Mouse (Mus musculus) neural tube, embryonic 14.5 days (tissue): ENCODE data around the gene Plekhg5. TPM values are rescaled to one million over a fixed set of nuclear protein-coding genes. Genes with fewer than 3 reads are reported as not detected.

Experiments used
- ATAC-seq: fragments of 200-750 bp; cut with Nextera tagmentation; 2 replicates; pipeline ENCODE4 v1.8.0; 2017; ENCODE audit warnings: low read depth, mild to moderate bottlenecking, moderate TSS enrichment, moderate library complexity
- H3K27ac ChIP-seq: fragments of 300-500 bp; sonication (generic); 2 replicates; pipeline ENCODE4 v1.5.1; 2014; ENCODE audit warnings: low read depth, mild to moderate bottlenecking, control low read depth, low read length, moderate library complexity, mixed read lengths
- H3K27me3 ChIP-seq: fragments of 300-500 bp; sonication (generic); 2 replicates; pipeline ENCODE4 v1.6.1; 2014; ENCODE audit warnings: low read length; ENCODE audit not compliant: control insufficient read depth, insufficient read depth
- H3K36me3 ChIP-seq: fragments of 300-500 bp; sonication (generic); 2 replicates; pipeline ENCODE4 v1.6.1; 2014; ENCODE audit warnings: low read length, mixed read lengths; ENCODE audit not compliant: control insufficient read depth, insufficient read depth
- H3K4me1 ChIP-seq: fragments of 300-500 bp; sonication (generic); 2 replicates; pipeline ENCODE4 v1.6.1; 2014; ENCODE audit warnings: low read length; ENCODE audit not compliant: control insufficient read depth, insufficient read depth
- H3K4me2 ChIP-seq: fragments of 300-500 bp; sonication (generic); 2 replicates; pipeline ENCODE4 v1.6.1; 2014; ENCODE audit warnings: mild to moderate bottlenecking, low read depth, low read length, control low read depth
- H3K4me3 ChIP-seq: fragments of 300-500 bp; sonication (generic); 2 replicates; pipeline ENCODE4 v1.5.1; 2014; ENCODE audit warnings: low read depth, low read length, control low read depth, mixed read lengths
- H3K9ac ChIP-seq: fragments of 300-500 bp; sonication (generic); replicated peaks from 2 replicates; pipeline ENCODE4 v1.6.1; 2014; ENCODE audit warnings: low read depth, mild to moderate bottlenecking, control low read depth, low read length, mixed read lengths
- H3K9me3 ChIP-seq: fragments of 300-500 bp; sonication (generic); 2 replicates; pipeline ENCODE4 v1.6.1; 2016; ENCODE audit warnings: low read length; ENCODE audit not compliant: control insufficient read depth
- WGBS: fragments of 180-500 bp; shearing (Covaris S2); extraction: QIAGEN DNeasy Blood & Tissue Kit; methylation state at CpG from one replicate; pipeline ENCODE4 v1.1.7; 2014; 5-methylcytosine and 5-hydroxymethylcytosine counted together
- polyA plus RNA-seq: library from polyadenylated mRNA; unstranded; fragments of >200 nt; fragmentation: Nextera tagmentation; extraction: Ambion mirVana; gene quantifications from 2 replicates; pipeline ENCODE4 v1.2.1, GENCODE M21; 2014

Gene Plekhg5
- polyA plus RNA-seq, 1 experiment from 2014 or later, result 9.6 TPM

DNA sequence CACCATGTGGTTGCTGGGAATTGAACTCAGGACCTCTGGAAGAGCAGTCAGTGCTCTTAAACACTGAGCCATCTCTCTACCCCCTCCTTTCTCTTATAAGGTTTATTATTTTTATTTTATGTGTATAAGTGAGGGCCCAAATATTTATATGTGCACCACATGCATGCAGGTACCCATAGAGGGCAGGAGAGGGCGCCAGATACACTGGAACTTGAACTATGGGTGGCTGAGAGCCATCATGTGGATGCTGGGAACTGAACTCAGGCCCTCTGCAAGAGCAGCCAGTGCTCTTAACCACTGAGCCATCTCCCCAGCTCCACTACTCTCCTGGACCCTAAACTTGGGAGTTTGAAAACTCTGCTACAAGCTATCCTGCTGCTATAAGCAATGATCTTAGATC, 71.3 kb downstream of the Plekhg5 start:
- peaks cover 3% of the 10 kb centered on the region for H3K27me3 ChIP-seq
- H3K9me3 ChIP-seq, result no peaks in the 10 kb centered on the region
- H3K36me3 ChIP-seq, result no peaks in the 10 kb centered on the region
- H3K4me1 ChIP-seq, result peaks cover 3% of the 10 kb centered on the region; the same call in 1 of the 2 replicates
- no peak overlapping the region for H3K4me3 ChIP-seq
- no peak for ATAC-seq
- no peak overlapping the region for H3K9ac ChIP-seq
- no peak overlapping the region for H3K27ac ChIP-seq
- WGBS, result 46% methylated on average over 1 of the region's 1 CpGs
- H3K4me2 ChIP-seq, result no peak overlapping the region

DNA sequence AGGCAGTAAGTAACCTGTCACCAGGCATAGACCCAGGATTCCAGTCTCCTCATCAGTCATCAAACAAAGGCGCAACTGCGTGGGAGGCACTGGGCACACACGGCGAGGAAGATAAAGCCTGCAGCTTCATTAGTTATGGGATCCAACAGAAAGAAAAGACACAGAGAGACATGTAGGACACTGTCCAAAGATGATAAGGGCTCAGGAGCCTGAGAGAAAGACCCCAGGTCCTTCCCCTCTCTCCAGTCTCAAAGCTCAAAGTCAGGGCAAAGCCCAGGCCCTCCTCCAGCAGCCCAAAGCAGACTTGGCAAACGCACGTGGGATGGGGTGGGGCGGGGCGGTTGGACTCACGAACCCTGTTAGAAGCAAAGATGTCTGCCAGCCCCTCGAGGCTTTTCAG, 73.2 kb downstream of the Plekhg5 start:
- Histone ChIP-seq H3K27ac (no peak overlapping the region), H3K36me3 (no peaks in the 10 kb centered on the region), H3K4me2 (no peak overlapping the region), H3K4me3 (no peak overlapping the region), H3K9ac (no peak overlapping the region), H3K27me3 (0 out of 2 replicates have a peak, but pooled peaks cover 4% of the 10 kb centered on the region), H3K4me1 (no peaks in the 10 kb centered on the region), H3K9me3 (no peaks in the 10 kb centered on the region)
- 65% methylated on average over 10 of the region's 10 CpGs for WGBS
- no peak for ATAC-seq

DNA sequence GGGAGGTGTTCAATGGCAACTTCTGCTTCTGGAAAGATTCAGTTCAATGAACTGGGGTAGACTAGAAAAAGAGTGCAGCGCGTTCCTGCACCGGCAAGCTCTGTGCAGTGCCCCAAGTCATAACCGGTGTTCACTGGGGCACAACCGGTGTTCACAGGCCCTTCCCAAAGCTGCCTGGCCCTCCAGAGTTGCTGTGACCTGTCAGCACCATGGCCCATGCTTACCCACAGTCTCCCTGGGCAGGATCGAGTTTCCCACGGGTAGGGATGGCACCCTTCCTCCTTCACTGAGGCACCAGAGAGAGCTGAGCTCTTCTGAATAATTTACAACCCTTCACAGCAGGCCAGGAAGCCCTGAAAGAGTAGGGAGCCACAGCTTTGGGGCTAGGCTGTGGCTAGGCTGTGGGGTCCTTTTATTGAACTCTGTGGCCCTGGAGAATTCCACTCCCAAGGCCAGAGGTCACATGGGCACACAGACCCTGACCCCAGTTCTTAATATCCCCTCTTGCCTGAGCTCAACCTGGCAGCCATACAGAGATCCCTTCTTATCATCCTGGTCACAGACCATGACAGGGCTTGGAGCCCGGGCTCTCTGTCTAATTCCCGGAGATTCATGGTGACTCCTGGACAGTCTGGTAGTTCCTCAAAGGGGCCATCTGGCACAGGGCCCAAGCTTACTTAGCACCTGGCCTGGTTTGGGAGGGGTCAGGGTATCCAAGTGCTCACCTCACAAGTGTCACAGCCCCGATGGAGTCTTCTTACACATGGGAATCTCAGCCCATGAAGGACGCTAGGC, 73.9 kb downstream of the Plekhg5 start:
- H3K27ac ChIP-seq, result no peak overlapping the region
- no peak for ATAC-seq
- H3K4me2 ChIP-seq, result no peak overlapping the region
- 51% methylated on average over 11 of the region's 11 CpGs for WGBS
- no peaks in the 10 kb centered on the region for H3K4me1 ChIP-seq
- no peaks in the 10 kb centered on the region for H3K9me3 ChIP-seq
- H3K36me3 ChIP-seq, result no peaks in the 10 kb centered on the region
- no peak overlapping the region for H3K9ac ChIP-seq
- no peak overlapping the region for H3K4me3 ChIP-seq
- peaks cover 10% of the 10 kb centered on the region for H3K27me3 ChIP-seq

DNA sequence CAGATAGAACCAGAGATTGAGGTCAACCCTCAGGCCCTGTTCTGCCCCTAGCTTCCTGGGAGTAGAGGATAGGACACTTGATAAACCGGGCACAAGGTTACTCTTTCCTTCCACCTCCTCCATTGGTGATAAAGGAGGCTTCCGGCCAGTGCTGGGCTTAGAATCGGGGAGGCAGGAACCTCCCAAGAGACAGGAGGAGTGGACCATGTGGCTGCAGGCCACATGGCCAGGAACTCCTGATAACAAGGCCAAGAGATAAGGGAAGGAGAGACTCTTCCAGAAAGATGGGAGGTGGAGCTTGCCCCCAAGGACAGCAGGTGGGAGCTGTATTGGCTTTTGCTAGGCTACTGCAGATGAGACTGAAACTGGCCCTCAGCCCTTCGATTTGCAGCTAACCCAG, 78.2 kb downstream of the Plekhg5 start:
- 75% methylated on average over 4 of the region's 4 CpGs for WGBS
- ATAC-seq, result no peak

GRCm38 (mm10) chr4:152151451-152151965, 79.2 kb downstream of the Plekhg5 start:
- no peak overlapping the region; the same call in 1 of the 2 replicates for H3K9ac ChIP-seq

More for the DNA sequence above, 78.2 kb downstream of the Plekhg5 start:
- H3K27me3 ChIP-seq, result peaks cover 35% of the 10 kb centered on the region
- no peak overlapping the region for H3K27ac ChIP-seq
- no peak overlapping the region for H3K9ac ChIP-seq
- no peak overlapping the region for H3K4me2 ChIP-seq
- H3K4me1 ChIP-seq, result peaks cover 9% of the 10 kb centered on the region; the same call in 1 of the 2 replicates
- H3K36me3 ChIP-seq, result no peaks in the 10 kb centered on the region
- no peak overlapping the region for H3K4me3 ChIP-seq
- H3K9me3 ChIP-seq, result no peaks in the 10 kb centered on the region

DNA sequence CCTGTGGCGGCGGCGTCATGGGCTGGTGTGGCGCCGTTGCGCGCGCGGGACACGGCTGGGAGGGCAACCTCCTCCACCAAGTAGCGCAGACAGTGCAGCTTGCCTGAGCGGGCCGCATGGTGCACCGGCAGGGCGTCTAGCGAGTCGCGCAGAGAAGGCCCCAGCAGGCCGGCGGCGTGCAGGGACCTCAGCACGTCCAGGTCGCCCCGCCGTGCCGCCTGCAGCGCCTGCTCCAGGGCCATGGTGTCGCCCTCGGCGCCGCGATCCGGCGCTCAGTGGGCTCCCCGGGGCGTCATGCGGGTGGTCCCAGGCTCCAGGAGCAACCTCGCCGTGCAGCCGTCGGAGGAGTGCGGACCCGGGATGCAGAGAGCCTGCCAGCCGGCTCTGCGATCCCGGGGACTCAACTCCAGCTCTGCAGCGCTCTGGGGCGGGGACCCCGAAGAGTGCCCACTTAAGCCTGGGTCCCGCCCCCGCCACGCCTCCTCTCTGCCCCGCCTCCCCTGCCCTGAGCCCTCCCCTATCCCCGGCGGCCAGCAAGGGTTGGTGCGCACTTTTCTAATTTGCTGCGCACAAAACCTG, 79.8 kb downstream of the Plekhg5 start, which contains the start of gene Espn:
TSS of gene Espn (minus strand) at position 406 of the 579 bp plus-strand sequence.
- Histone ChIP-seq H3K4me3 (peak within 1 kb of the TSS; percentile 25), H3K27ac (no peak within 1 kb of the TSS), H3K36me3 (no peaks in the 10 kb centered on the region), H3K4me1 (peaks cover 9% of the 10 kb centered on the region; the same call in 1 of the 2 replicates), H3K4me2 (peak within 1 kb of the TSS; percentile 38), H3K9ac (no peak within 1 kb of the TSS; the same call in 1 of the 2 replicates), H3K9me3 (no peaks in the 10 kb centered on the region), H3K27me3 (peaks cover 35% of the 10 kb centered on the region)
- peak; percentile 72 for ATAC-seq
- WGBS, result under 1% methylated on average over 53 of the region's 57 CpGs

More at GRCm38 (mm10) chr4:152151451-152151965, 79.2 kb downstream of the Plekhg5 start:
- peak overlapping the region; percentile 38 for H3K4me2 ChIP-seq
- H3K27me3 ChIP-seq, result peaks cover 35% of the 10 kb centered on the region
- H3K4me1 ChIP-seq, result peaks cover 9% of the 10 kb centered on the region; the same call in 1 of the 2 replicates
- H3K9me3 ChIP-seq, result no peaks in the 10 kb centered on the region
- H3K36me3 ChIP-seq, result no peaks in the 10 kb centered on the region
- no peak overlapping the region for H3K27ac ChIP-seq
- 20% methylated on average over 7 of the region's 7 CpGs for WGBS
- ATAC-seq, result no peak; the same call in 1 of the 2 replicates
- H3K4me3 ChIP-seq, result peak overlapping the region; percentile 25; the same call in 1 of the 2 replicates

GRCm38 (mm10) chr4:152153771-152154177, 81.5 kb downstream of the Plekhg5 start:
- Histone ChIP-seq H3K4me1 (peaks cover 12% of the 10 kb centered on the region; the same call in 1 of the 2 replicates), H3K9ac (no peak overlapping the region), H3K27ac (no peak overlapping the region), H3K4me2 (peak overlapping the region; percentile 11; the same call in 1 of the 2 replicates), H3K27me3 (peaks cover 52% of the 10 kb centered on the region), H3K36me3 (no peaks in the 10 kb centered on the region), H3K4me3 (peak overlapping the region; percentile 11; the same call in 1 of the 2 replicates), H3K9me3 (no peaks in the 10 kb centered on the region)
- no peak for ATAC-seq
- WGBS, result 2% methylated on average over 23 of the region's 23 CpGs

GRCm38 (mm10) chr4:152155019-152155418, 82.7 kb downstream of the Plekhg5 start:
- Histone ChIP-seq H3K4me3 (no peak overlapping the region), H3K9ac (no peak overlapping the region), H3K27me3 (peaks cover 62% of the 10 kb centered on the region), H3K4me1 (peaks cover 17% of the 10 kb centered on the region; the same call in 1 of the 2 replicates), H3K9me3 (no peaks in the 10 kb centered on the region), H3K36me3 (no peaks in the 10 kb centered on the region), H3K4me2 (no peak overlapping the region), H3K27ac (no peak overlapping the region)
- 61% methylated on average over 4 of the region's 4 CpGs for WGBS
- ATAC-seq, result no peak
